Mouse (Mus musculus): ENCODE results near the gene Mical2. TPM values are rescaled to one million over a fixed set of nuclear protein-coding genes. Genes with fewer than 3 reads are reported as not detected.

Mical2 gene
- total RNA-seq (2021), result 10 to 100 TPM; 18.5 to 20.7 TPM
- long read RNA-seq, experiment 1, full-length matches to known transcripts, result 2 of 5 reads
- long read RNA-seq, experiment 1, partial matches to known transcripts, result 0 of 5 reads
- long read RNA-seq, experiment 1, other reads (novel, unspliced or antisense), result 3 of 5 reads
- long read RNA-seq, experiment 2, partial matches to known transcripts, result 0 of 12 reads
- long read RNA-seq, experiment 2, other reads (novel, unspliced or antisense), result 12 of 12 reads

DNA sequence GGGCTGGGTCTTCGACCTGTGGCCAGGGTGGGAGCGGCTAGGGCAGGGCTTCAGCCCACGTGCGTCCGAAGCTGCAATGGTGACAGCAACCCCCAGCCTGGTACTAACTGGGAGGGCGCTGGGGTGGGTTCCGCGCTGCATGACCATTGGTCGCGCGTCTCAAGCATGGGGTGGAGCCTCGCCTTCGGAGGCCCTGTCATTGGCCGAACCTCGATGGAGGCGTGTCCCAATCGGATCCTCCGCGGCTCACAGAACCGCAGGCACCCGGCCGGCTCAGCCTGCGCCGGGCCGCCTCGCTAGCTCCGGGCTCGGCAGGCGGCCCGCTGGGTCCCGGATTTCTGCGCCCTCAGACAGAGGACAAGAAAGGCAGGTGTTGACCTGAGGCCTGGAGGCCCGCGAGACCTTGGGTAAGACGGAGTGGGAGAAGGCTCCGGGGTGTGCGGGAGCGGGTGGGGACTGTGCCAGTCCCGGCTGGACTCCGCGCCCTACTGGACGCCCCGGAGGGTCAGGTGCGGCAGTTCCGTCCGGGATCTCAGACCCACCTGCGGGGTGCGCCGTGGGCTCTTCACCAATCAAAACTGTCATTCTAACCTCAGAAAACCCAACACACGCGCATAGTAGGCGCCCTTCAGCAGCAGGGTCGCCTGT lies at the start of gene Mical2:
Mical2 (plus strand) TSS at position 242 of the 648 bp plus-strand sequence.
- DNase-seq (ENCODE audit: low spot score in 2 of 2), result peak; percentile 67 to 89

GRCm38 (mm10) chr7:112176627-112177026 lies 49.0 kb upstream of the Mical2 start:
- DNase-seq (ENCODE audit: low spot score in 2 of 2), result no peak

DNA sequence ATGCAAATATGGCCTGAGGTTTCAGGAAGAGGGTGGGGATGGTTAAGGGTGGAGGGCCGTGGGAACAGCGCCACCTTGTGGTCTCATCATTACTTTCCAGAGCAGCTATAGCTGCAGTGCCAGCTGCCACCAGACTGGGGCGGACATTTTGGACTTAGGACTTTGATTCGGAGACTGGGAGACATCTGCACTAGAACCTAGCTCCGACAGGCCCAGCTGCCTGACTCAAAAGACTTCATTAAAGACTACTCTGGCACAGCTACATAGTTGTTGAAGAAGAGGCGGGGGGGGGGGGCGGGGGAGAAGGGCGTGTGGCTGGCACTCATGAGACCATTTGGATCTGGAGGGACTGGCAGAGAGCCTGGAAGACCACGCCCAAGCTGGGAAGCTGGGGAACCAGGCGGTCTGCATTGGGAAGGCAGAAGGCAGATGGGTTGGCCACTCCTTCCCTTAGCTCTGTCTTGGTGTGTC lies 45.4 kb upstream of the Mical2 start:
- peak; percentile 75 to 83 for DNase-seq (ENCODE audit: low spot score in 2 of 2)

GRCm38 (mm10) chr7:112183258-112183841 lies 42.3 kb upstream of the Mical2 start:
- DNase-seq (ENCODE audit: low spot score in 2 of 2), result peak; percentile 81 to 85

DNA sequence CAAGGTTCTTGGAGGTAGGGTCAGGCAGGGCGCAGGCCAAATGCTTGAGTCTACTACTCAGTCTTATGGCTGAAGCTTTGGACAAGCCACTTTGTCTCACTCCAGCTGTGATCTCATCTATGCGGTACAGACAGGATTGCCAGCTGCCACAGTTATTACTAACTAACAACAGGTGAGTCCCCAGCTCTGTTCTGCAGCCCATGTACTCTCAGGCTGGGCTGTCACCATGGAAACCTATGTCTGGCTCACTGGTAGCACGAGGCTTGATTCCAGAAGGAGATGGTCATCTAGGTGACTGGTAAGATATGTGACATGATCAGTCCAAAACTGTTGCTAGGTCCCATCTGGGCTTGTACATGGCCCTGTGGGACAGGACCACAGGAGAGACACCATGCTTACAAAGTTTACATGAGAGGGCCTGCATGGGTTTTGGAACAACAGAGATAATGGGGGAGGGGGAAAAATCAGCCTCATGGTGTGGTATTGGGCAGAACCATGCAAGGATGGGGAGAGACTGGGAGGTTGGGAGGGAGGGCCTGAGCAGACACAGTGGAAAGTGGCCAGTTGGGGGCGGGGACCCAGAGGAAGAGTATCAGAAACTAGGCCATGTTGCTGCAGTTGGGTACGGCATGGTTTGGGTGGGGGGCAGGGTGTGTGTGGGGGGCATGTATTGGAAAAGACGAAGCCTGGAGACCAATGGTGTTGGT lies 41.0 kb upstream of the Mical2 start:
- DNase-seq (ENCODE audit: low spot score in 2 of 2), result no peak

GRCm38 (mm10) chr7:112185226-112185745 lies 40.4 kb upstream of the Mical2 start:
- DNase-seq (ENCODE audit: low spot score in 2 of 2), result no peak

DNA sequence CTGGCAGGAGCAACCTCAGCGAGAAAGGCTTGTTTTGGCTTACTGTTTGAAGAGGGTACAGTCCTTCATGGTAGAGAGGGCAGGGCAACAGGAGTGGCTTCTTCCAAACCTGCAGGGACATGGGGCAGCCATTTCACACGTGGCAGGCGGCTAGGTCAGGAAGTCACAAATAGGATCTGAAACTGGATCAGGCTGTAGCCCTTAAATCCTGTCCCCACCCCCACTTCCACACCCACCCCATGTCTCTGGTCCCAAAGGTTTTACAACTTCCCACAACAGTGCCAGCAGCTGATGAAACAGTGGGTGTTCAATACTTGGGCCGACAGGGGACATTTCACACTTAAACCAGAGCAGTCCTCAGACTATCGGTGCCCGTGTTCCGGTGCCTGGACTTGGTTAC lies 38.8 kb upstream of the Mical2 start:
- no peak for DNase-seq (ENCODE audit: low spot score in 2 of 2)

DNA sequence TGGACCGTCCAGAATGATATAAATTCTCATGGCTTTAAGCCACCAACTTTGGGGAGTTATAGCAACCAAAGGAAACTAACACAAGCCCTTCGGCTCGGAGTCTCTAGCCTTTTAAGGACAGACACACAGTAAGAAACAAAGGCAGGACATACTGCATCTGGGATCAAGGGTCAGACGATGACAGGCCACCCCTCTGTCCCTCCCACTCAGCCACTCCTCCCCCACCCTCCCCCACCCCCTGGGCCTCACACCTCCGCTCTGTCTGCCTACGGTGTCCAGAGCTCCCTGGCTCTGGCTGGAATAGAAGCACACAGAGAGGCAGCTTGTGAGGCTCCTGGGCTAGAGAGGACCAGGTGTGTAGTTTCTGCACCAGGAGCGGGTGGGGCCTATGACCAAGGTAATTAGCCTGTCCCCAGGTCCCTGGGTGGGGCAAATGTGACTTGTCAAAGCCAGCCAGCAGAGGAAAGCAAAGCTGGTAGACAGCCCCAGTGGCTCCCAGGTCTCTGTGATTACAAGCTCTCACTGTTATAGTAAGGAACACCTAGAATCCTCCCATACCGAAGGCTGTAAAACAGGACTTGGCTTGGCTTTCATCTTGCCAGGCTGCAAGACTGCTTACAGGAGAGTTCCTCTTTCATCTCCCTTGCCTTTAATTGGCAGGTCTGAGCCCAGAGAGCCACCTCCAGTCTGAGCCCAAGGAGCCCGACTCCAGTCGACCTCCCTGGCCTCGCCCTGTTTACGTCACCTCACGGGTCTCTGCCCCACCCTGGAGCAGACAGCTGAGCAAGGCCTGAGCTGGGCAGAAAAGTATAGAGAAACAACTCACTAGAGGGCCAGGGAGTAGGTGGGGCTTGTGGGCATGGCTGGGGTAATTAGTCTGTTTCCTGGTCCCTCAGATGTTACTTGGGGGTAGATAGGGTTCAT lies 37.9 kb upstream of the Mical2 start:
- no peak for DNase-seq (ENCODE audit: low spot score in 2 of 2)

- no peak for DNase-seq (ENCODE audit: low spot score in 2 of 2)
These were observed 33.4 kb upstream of the Mical2 start for GRCm38 (mm10) chr7:112192237-112192636.

- DNase-seq (ENCODE audit: low spot score in 2 of 2), result no peak
These were observed 32.9 kb upstream of the Mical2 start for GRCm38 (mm10) chr7:112192778-112193177.

- DNase-seq (ENCODE audit: low spot score in 2 of 2), result no peak
These were observed 31.4 kb upstream of the Mical2 start for GRCm38 (mm10) chr7:112194286-112194685.

DNA sequence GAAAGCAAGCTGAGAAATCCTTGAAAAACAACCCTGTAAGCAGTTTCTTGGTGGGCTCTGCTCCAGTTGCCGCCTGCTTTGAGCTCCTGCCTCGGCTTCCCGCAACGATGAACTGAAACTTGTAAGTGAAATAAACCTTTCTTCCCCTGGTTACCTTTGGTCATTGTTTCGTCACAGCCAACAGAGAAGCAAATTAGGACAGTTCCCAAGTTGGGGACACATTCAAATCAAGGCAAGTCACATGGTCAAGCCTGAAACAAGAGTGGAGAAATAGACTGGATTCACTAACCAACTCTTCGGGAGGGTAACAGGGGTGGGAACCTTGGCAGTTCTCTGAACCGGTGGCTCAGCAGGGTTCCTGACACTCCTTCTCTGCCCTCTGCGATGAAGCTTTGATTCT lies 28.2 kb upstream of the Mical2 start:
- DNase-seq (ENCODE audit: low spot score in 2 of 2), result no peak

GRCm38 (mm10) chr7:112199343-112199742 lies 26.3 kb upstream of the Mical2 start:
- DNase-seq (ENCODE audit: low spot score in 2 of 2), result no peak

- DNase-seq (ENCODE audit: low spot score in 2 of 2), result no peak
These were observed 24.9 kb upstream of the Mical2 start for GRCm38 (mm10) chr7:112200761-112201160.

GRCm38 (mm10) chr7:112202194-112202593 lies 23.5 kb upstream of the Mical2 start:
- DNase-seq (ENCODE audit: low spot score in 2 of 2), result no peak

DNA sequence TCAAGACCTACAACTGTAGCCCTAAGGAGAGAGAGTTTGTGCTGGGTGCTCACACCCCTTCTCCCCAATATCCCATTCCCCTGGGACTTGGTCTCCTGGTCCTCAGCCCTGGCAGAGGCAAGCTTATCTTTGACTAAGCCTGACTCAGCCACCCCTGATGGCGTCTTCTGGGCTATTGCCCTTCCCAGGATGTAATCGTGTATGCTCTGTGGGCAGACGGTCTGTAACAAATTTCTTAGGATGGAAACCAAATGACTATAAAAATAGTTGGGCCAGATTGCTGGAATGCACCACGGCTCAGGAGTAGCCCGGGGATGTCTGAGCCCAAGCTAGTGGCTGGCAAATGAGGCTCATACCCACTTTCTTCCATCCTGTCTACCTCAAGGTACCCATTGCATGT lies 22.8 kb upstream of the Mical2 start:
- DNase-seq (ENCODE audit: low spot score in 2 of 2), result no peak

DNA sequence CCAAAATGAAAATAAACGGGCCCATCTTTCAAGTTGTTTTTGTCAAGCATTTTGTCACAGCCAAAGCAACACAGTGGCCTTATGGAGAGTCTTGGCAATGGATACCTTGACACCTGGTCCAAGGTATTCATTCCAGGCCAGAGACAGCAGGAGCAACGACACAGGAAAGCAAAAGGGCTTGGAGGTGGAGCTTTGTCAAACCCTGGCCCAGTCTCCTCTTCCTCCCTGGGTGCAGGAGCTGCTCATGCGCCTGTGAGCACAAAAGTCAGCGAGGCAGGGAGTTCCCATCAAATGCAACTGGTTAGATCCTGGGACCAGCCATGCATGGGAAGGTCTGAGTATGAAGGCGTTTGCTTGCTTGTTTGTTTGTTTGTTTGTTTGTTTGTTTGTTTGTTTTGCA lies 21.7 kb upstream of the Mical2 start:
- no peak for DNase-seq (ENCODE audit: low spot score in 2 of 2)

GRCm38 (mm10) chr7:112204380-112204963 lies 21.2 kb upstream of the Mical2 start:
- no peak for DNase-seq (ENCODE audit: low spot score in 2 of 2)

GRCm38 (mm10) chr7:112205513-112205912 lies 20.1 kb upstream of the Mical2 start:
- no peak for DNase-seq (ENCODE audit: low spot score in 2 of 2)

- no peak for DNase-seq (ENCODE audit: low spot score in 2 of 2)
These were observed 17.9 kb upstream of the Mical2 start for GRCm38 (mm10) chr7:112207717-112208116.
